Mouse (Mus musculus): Measurements from ENCODE around the gene Fgfr2.

DNA sequence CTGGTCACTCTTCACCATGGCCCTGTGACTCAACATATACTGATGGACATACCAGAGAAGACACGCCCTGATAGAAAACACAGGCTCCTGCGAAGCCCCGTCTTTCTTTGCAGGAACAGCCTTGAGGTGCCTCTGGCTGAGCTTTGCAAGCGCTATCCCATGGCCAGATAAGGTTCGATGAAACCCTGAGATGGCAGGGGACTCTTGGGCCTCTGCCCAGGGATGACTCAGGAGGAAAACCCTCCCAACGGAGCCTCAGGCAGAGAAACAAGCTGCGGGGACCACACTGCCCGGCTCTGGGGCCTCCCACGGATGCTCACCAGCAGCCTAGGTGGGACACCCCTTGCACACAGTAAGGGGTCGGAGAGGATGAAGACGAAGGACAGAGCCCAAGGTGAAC is 115.8 kb downstream of the Fgfr2 start:
- TF ChIP-seq CTCF (IDR thresholded peaks at IDR 0.05; ENCODE audit: borderline replicate concordance, insufficient read depth, low read length): no peak
- TF ChIP-seq POLR2A (IDR thresholded peaks at IDR 0.05; ENCODE audit: low read depth, low read length): no peak
